Mouse (Mus musculus) stomach, embryonic 14.5 days (tissue): ENCODE results near the gene Lrba. TPM values are rescaled to one million over a fixed set of nuclear protein-coding genes. Genes with fewer than 3 reads are reported as not detected.

Experiments used
- ATAC-seq: fragments of 200-750 bp; cut with Nextera tagmentation; 2 replicates; pipeline ENCODE4 v1.8.0; 2017; ENCODE audit warnings: low read depth, moderate TSS enrichment; ENCODE audit not compliant: insufficient number of reproducible peaks, insufficient read depth, low FRiP score
- H3K27ac ChIP-seq: fragments of 300-500 bp; sonication (generic); 2 replicates; pipeline ENCODE4 v1.5.1; 2014; ENCODE audit warnings: mild to moderate bottlenecking, low read length, moderate library complexity, mixed read lengths
- H3K27me3 ChIP-seq: fragments of 300-500 bp; sonication (generic); 2 replicates; pipeline ENCODE4 v1.6.1; 2014; ENCODE audit warnings: low read length, control low read depth, mixed read lengths; ENCODE audit not compliant: control insufficient read depth, insufficient read depth
- H3K36me3 ChIP-seq: fragments of 300-500 bp; sonication (generic); 2 replicates; pipeline ENCODE4 v1.6.1; 2014; ENCODE audit warnings: mild to moderate bottlenecking, control low read depth, low read length, moderate library complexity, mixed read lengths; ENCODE audit not compliant: control insufficient read depth, insufficient read depth
- H3K4me1 ChIP-seq: fragments of 300-500 bp; sonication (generic); 2 replicates; pipeline ENCODE4 v1.6.1; 2014; ENCODE audit warnings: low read length, control low read depth, mixed read lengths; ENCODE audit not compliant: control insufficient read depth, insufficient read depth
- H3K4me2 ChIP-seq: fragments of 300-500 bp; sonication (generic); replicated peaks from 2 replicates; pipeline ENCODE4 v1.6.1; 2014; ENCODE audit warnings: low read depth, low read length, control low read depth
- H3K4me3 ChIP-seq: fragments of 300-500 bp; sonication (generic); 2 replicates; pipeline ENCODE4 v1.5.1; 2014; ENCODE audit warnings: low read depth, low read length, control low read depth
- H3K9ac ChIP-seq: fragments of 300-500 bp; sonication (generic); replicated peaks from 2 replicates; pipeline ENCODE4 v1.6.1; 2014; ENCODE audit warnings: low read depth, mild to moderate bottlenecking, control low read depth, low read length, moderate library complexity, mixed read lengths
- H3K9me3 ChIP-seq: fragments of 300-500 bp; sonication (generic); 2 replicates; pipeline ENCODE4 v1.6.1; 2016; ENCODE audit warnings: low read depth, low read length, control low read depth; ENCODE audit not compliant: control insufficient read depth
- WGBS: fragments of 180-500 bp; shearing (Covaris S2); extraction: QIAGEN DNeasy Blood & Tissue Kit; methylation state at CpG from one replicate; pipeline ENCODE4 v1.1.7; 2014; 5-methylcytosine and 5-hydroxymethylcytosine counted together
- polyA plus RNA-seq: library from polyadenylated mRNA; unstranded; fragments of >200 nt; fragmentation: Nextera tagmentation; extraction: Ambion mirVana; gene quantifications from 2 replicates; pipeline ENCODE4 v1.2.1, GENCODE M21; 2014

The Lrba gene
- polyA plus RNA-seq, 1 experiment from 2014 or later = 11.4 TPM

DNA sequence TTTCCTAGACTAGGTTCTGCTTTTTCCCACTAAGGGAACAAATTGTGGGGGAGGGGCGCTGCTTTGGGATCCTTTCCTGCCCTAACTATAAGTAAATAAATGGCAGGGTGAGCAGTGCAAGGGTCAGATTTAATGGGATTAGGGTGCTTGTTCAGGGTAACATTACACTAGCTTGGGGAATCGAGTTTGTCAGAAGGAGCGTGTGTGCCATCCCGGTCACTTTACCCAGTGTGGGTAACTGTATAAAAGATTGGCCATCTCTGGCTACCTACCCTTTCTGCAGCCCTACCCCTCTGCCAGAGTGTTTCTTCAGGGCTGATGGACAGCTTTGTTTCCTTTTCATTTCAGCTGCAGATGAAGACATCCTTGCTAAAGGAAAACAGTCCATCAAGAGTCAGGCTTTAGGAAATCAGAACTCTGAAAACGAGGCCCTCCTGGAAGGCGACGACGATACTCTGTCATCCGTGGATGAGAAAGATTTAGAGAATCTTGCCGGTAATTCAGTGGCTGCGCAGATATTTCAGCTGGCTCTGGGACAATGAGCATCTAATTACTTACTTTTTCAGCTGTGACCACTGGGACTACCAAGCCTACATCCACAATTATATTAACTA lies 315.2 kb downstream of the Lrba start:
- Histone ChIP-seq H3K4me3 (no peak overlapping the region), H3K27ac (no peak overlapping the region), H3K4me1 (peaks cover 4% of the 10 kb centered on the region; the same call in 1 of the 2 replicates), H3K9ac (no peak overlapping the region), H3K27me3 (peaks cover under 1% of the 10 kb centered on the region; the same call in 1 of the 2 replicates), H3K9me3 (no peaks in the 10 kb centered on the region), H3K36me3 (no peaks in the 10 kb centered on the region), H3K4me2 (no peak overlapping the region)
- WGBS = 45% methylated on average over 11 of the region's 11 CpGs
- ATAC-seq = no peak

DNA sequence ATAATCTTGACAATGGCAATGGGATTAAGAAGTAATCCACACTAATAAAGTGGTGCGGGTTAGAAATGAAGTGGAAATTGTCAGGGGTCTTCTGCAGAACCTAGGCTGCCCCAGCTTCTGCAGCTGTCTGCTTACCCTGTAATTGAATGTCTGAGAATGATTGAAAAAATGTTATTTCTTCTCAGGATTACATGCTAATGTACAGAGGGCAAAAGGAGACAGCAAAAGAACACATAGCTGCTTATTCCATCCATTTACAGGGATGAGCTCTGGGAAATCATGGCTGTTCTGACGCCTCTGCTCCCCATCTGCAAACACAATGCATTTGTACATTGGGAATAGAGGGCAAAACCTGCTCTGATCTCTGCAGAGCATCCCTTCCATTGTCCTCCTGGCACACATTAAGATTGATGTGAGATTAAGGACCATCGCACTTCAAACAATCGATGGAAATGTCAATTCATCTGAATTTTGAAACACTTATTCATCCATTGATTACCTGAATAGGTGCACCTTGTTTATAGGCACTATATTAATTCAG lies 316.7 kb downstream of the Lrba start:
- WGBS = 73% methylated on average over 4 of the region's 4 CpGs
- Histone ChIP-seq H3K4me1 (peaks cover 4% of the 10 kb centered on the region; the same call in 1 of the 2 replicates), H3K36me3 (no peaks in the 10 kb centered on the region), H3K4me2 (no peak overlapping the region), H3K4me3 (no peak overlapping the region), H3K9ac (no peak overlapping the region), H3K27ac (no peak overlapping the region), H3K27me3 (peaks cover 2% of the 10 kb centered on the region; the same call in 1 of the 2 replicates), H3K9me3 (no peaks in the 10 kb centered on the region)
- ATAC-seq = no peak

DNA sequence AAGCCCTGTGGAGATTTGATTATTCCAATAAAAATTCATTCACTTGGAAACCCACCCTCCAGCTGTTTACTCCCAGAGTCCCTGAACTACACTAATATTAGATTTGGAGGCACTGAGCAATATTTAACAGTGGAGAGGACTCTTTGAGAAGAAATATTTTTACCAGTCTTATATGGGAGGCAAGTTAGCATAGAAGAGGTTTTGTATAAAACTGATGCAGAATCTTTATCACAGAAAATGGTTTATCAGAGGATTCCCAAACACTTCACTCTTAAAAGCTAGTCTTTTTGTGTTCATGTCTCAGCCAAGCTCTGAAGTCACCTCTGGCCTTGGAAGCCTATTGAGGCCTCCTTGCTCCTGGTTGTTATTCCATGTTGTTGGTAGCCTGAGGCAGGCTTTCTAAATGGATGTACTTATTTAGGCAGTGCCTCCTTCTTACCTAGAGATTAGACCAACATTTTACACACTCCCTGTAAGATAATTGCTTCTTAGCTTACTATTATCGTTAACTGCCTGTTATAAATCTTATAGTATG lies 317.4 kb downstream of the Lrba start:
- Histone ChIP-seq H3K9ac (no peak overlapping the region), H3K27ac (no peak overlapping the region), H3K9me3 (no peaks in the 10 kb centered on the region), H3K4me2 (no peak overlapping the region), H3K4me3 (no peak overlapping the region), H3K4me1 (peaks cover 4% of the 10 kb centered on the region; the same call in 1 of the 2 replicates), H3K36me3 (no peaks in the 10 kb centered on the region), H3K27me3 (peaks cover 8% of the 10 kb centered on the region)
- WGBS = 73% methylated on average over 1 of the region's 1 CpGs
- no peak for ATAC-seq

DNA sequence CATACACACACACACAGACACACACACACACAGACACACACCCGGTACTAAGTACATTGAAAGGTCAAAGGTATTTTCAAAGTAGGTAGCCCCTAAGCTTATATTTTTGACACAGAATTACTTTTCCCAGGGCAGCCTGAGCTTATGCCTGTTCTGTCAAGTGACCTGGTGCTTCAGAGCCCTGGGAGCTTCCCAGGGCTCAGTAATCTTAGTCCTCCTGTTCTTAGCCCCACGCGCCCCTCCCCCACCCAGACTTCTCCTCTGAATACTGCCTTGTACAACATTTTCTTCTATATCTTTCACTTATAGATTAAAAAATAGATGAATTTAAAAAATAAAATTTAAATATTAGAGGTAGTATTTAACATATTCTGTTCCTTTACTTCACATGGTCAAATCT lies 320.3 kb downstream of the Lrba start:
- no peak for ATAC-seq
- no peak overlapping the region for H3K4me2 ChIP-seq
- WGBS = 41% methylated on average over 3 of the region's 3 CpGs
- H3K9ac ChIP-seq = no peak overlapping the region
- H3K4me1 ChIP-seq = peaks cover 5% of the 10 kb centered on the region
- H3K4me3 ChIP-seq = no peak overlapping the region
- H3K27ac ChIP-seq = no peak overlapping the region
- H3K36me3 ChIP-seq = no peaks in the 10 kb centered on the region
- H3K27me3 ChIP-seq = peaks cover 17% of the 10 kb centered on the region; the same call in 1 of the 2 replicates
- no peaks in the 10 kb centered on the region for H3K9me3 ChIP-seq

DNA sequence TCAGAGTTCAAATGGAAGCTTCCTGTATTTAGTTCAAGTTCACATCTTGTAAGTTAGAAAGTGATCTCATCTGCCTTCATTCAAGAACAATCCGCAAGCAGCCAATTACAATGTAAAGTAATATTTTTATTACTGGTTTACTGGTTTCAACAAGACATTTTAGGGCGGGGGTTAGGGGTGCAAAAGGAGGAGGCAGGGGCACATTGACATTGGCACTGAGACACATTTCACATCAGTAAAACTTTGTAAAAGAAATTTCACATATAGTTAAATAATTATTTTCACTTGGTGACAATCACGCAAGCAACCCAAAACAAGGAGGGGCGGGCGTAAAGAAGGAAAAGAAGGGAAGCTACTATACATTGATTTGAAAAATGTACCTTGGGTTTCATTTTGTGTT lies 321.5 kb downstream of the Lrba start:
- no peak overlapping the region for H3K27ac ChIP-seq
- ATAC-seq = no peak

DNA sequence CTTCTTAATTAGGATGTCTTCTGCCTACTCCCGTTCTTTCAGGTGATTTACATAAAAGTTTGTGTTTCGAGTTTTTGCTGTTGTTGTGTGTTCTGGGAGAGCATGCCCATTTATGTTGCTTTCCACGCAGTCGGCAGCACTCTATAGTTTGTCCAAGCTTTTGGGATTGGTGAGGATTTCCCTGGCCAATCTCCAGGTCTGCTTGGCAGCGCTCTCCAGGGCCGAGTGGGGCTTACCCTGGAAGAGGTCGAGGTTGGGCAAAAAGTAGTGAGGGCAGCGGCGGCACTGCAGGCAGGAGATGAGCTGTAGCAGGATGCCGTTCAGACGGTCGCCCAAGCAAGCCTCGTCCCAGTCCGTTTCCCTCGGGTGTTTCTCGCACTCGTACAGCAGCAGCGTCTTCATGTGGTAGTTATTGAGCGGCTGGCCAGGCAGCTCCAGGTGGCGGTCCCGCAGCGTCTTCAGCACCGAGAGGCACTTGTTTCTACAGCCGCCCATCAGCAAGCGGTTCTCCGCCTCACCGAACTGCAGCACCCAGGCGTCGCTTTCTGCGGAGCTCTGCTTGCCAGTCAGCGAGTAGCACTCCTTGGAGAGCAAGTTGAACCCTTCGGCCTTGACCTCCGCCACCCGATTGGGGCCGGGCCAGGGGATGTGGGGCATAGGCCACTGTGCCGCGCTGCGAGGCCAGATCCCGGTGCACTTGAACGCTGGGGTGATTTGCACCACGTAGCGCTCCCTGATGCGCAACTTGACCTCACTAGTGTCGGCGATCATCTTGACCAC lies 322.2 kb downstream of the Lrba start:
- under 1% methylated on average over 45 of the region's 45 CpGs for WGBS
- Histone ChIP-seq H3K9me3 (no peaks in the 10 kb centered on the region), H3K27ac (peak overlapping the region; percentile 48; the same call in 1 of the 2 replicates), H3K9ac (peak overlapping the region; percentile 14; the same call in 1 of the 2 replicates), H3K27me3 (peaks cover 30% of the 10 kb centered on the region), H3K4me1 (peaks cover 5% of the 10 kb centered on the region), H3K4me2 (peak overlapping the region; percentile 42), H3K36me3 (no peaks in the 10 kb centered on the region), H3K4me3 (peak overlapping the region; percentile 29)
- peak; percentile 42; the same call in 1 of the 2 replicates for ATAC-seq

More for the DNA sequence above, 321.5 kb downstream of the Lrba start:
- Histone ChIP-seq H3K36me3 (no peaks in the 10 kb centered on the region), H3K9ac (no peak overlapping the region), H3K4me3 (peak overlapping the region; percentile 29), H3K4me1 (peaks cover 5% of the 10 kb centered on the region), H3K4me2 (peak overlapping the region; percentile 42; the same call in 1 of the 2 replicates), H3K27me3 (peaks cover 25% of the 10 kb centered on the region), H3K9me3 (no peaks in the 10 kb centered on the region)
- 34% methylated on average over 5 of the region's 5 CpGs for WGBS

DNA sequence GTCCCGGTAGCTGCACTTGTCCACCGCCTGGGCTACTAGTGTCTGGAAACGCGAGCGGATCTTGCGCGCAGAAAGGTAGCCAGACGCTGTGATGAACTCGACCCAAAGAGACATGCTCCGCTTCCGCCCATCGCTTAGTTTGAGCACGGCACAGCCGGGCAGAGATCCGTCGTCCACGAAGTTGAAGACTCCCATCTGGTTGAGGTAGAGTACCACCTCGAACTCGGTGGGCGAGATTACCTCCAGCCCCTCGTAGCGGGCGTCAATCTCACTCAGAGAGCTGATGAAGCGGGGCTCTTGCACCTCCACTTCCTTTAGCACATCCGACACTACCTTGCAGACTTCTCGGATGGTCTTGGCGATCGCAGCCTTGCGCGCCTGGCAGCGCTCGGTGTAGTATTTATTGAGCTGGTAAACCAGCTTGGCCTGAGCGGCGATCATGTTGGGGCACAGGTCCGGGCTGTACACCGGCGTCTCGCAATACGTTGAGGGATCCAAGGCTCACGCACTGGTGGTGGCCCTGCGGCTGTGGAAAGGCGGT lies 322.8 kb downstream of the Lrba start:
- Histone ChIP-seq H3K27me3 (peaks cover 30% of the 10 kb centered on the region), H3K4me2 (peak overlapping the region; percentile 42), H3K4me1 (peaks cover 5% of the 10 kb centered on the region), H3K4me3 (peak overlapping the region; percentile 29), H3K9me3 (no peaks in the 10 kb centered on the region), H3K36me3 (no peaks in the 10 kb centered on the region), H3K27ac (peak overlapping the region; percentile 48; the same call in 1 of the 2 replicates), H3K9ac (peak overlapping the region; percentile 14; the same call in 1 of the 2 replicates)
- ATAC-seq = no peak
- 3% methylated on average over 42 of the region's 42 CpGs for WGBS
